Mouse (Mus musculus): ENCODE data around the gene Cpeb3.
"Not testable (repeated sequence)": the region's sequence is repeated elsewhere in the genome, so short reads cannot be mapped to it uniquely, and the experiment has no call there.

Gene Cpeb3

DNA sequence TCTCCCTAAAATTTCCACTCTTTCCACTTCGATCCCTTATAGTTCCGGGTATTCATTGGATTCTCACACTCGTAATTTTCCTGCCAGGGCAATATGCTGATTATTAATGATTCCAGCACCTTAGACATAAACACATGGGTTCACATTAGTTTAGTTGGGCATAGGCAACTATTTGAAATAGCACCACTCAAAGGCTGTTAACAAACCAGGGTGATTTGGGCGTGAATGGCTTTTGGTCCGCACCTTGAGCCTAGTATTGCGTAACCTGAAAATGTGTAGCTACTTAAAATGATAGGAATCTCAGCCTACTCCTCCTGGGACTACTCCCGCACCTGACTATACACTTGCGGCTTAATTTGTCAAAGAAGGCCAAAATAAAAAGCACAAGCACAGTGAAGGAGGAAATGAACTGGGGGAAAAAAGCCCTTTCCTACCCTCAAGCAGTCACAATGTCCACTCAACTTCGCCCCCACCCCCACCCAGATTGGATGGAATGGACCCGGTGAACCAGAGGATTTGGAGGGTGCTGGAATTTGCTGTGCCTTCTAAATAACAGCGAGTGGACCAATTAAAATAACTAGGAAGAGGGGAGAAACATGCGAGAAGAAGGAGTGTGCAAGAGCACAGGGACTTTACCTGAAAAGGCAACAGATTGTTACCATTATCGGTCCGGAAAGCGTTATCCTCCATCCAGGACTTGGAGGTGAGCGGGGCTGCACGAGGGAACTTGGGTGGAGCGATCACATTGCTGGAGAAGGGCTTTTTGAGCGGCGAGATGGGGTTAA, 34.9 kb downstream of the Cpeb3 start:
- in situ Hi-C loops (cut with MboI; ENCODE audit: low pct_unique_long_range_greater_than_20kb in 1 of 2, low sequenced_read_pairs in 2 of 2, unreplicated experiment in 1 of 2) = no loop called here

DNA sequence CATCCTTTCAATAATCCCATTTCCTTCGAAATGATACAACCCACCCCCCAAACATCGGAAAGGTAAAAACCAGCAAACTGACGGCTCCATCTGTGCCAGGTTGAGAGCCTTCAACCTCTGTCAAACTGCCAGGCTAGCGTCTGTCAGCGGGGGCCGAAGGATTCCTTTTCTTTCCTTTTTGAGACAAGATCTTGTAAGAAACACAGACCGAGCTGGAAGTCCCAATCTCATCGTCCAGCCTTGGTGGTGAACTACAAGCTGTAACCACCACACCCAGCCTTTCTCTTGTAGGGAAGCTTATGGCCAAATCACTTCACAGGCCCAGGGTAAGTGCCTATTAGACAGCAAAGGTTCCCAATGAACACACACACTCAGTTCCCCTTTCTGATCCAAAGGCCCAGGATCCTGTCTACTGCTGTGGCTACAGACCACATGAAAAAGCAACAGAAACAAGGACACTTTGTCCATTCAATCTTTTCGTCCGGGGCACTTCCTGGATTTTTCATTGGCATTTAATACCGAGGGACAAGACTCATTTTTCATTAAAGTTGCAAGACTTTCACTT, 35.8 kb downstream of the Cpeb3 start:
- in situ Hi-C loops (cut with MboI; ENCODE audit: low pct_unique_long_range_greater_than_20kb in 1 of 2, low sequenced_read_pairs in 2 of 2, unreplicated experiment in 1 of 2) = no loop called here

DNA sequence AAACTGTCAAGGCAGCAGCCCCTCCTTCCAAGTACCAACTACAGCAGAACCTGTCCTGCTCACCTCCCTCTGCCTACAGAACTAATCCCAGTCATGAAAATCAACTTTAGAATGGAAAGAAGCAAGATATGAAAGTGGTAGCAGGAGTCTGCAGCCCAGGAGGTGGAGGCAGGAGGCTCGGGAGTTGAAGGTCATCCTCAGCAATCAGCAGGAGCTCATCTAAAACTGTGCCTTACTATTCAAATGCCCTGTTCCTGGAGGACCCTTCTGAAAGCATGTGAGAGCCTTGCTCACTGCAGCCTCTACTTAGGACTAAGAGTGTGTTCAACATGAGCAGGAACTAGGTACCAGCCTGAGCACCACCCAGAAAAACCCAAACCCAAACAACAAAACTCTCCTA, 36.3 kb downstream of the Cpeb3 start:
- in situ Hi-C loops (cut with MboI; ENCODE audit: low pct_unique_long_range_greater_than_20kb in 1 of 2, low sequenced_read_pairs in 2 of 2, unreplicated experiment in 1 of 2) = no loop called here

DNA sequence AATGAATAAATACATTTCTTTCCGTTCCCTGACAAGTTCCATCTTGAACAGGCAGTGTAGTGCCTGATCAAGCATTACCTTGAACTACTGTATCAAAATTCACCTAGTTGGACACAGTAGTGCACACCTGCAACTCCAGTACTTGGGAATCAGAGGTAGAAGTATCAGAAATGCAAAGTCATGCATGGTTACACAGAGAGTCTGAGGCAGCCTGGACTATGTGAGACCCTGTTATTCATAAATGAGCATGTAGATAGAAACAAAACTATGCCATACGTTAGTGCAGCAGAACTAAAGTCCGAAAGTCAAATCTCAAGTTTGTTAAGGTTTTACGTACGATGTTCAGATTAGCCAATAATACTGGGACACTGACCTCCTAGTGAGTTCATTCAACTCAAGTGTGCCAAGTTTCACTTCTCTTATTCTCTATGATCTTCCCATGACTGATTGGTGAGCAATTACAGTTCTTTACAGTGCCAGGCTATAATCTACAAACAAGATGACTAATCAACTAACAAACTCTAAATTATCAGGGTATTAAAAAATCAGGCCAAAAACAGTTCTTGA, 51.5 kb downstream of the Cpeb3 start:
- in situ Hi-C loops (cut with MboI; ENCODE audit: low pct_unique_long_range_greater_than_20kb in 1 of 2, low sequenced_read_pairs in 2 of 2, unreplicated experiment in 1 of 2) = no loop called here

DNA sequence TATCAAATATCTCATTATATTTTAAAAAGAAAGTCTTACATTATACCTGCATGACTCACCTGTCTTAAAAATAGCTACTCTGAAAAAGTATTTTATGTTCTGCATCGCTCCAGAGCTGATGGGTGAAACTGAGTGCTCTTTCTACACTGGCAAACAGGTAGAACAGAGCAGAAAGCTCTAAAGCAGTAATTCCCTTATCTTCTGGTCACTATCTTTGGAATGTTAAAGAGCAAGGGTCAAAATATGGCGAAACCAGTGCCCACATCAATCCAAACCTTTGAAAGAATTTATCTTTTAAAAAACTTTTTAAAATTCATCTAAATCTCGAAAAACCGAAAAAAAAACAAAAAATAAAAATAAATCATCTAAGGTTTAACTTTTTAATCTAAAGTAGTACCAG, 52.4 kb downstream of the Cpeb3 start:
- in situ Hi-C loops (cut with MboI; ENCODE audit: low pct_unique_long_range_greater_than_20kb in 1 of 2, low sequenced_read_pairs in 2 of 2, unreplicated experiment in 1 of 2) = no loop called here

DNA sequence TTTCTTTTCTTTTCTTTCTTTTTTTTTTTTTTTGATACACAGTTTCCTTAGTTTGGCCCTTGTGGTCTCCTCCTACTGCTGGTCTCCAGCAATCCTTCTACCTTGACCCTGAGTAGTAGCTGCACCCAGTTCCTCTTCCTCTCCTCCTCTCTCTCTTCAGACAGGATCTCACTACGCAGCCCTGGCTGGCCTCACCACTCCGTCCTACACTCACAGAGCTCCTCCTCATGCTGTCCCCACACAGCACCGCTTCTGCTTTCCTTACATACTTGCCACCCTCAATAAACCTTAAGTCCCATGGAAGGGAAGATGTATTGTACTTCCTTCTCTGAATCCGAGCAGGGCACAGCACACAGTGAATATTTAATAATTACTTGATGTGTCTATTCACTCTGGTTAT, 61.3 kb downstream of the Cpeb3 start:
- in situ Hi-C loops (cut with MboI; ENCODE audit: low pct_unique_long_range_greater_than_20kb in 1 of 2, low sequenced_read_pairs in 2 of 2, unreplicated experiment in 1 of 2) = no loop called here

DNA sequence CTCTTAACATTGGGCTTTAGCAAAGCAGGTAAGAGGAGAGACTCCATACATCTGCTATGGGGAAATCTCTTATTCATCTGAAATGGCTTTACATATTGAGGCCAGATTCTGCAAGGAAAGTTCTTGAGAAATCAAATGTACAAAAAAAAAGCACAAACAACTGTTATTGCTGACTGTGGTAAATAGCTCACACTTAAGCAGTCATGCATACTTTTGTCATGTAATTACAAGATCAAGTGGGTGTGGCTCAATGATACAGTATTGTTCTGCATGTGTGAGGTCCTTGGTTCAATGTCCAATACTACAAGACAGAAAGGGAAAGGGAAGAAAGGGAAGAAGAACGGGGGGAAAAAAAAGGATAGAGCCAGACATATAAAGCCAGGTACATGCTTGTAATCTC, 62.6 kb downstream of the Cpeb3 start:
- in situ Hi-C loops (cut with MboI; ENCODE audit: low pct_unique_long_range_greater_than_20kb in 1 of 2, low sequenced_read_pairs in 2 of 2, unreplicated experiment in 1 of 2) = no loop called here

DNA sequence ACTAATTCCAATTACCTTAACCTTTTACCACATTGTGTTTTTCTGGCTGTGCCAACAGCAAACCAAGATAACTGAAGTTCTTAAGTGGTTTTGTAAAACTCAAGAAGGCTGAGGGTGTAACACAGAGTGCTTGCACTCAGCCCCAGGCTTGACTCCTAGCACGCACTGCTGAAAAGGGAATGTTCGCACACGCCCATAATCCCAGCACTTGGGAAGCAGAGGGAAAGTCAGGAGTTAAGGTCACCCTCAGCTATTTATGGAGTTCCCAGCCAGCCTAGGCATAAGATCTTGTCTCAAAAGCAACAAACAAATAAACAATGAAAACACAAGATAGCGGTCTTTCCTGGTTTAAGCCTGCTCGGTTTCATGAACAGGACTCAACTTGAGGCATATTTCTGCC, 63.0 kb downstream of the Cpeb3 start:
- in situ Hi-C loops (cut with MboI; ENCODE audit: low pct_unique_long_range_greater_than_20kb in 1 of 2, low sequenced_read_pairs in 2 of 2, unreplicated experiment in 1 of 2) = no loop called here

DNA sequence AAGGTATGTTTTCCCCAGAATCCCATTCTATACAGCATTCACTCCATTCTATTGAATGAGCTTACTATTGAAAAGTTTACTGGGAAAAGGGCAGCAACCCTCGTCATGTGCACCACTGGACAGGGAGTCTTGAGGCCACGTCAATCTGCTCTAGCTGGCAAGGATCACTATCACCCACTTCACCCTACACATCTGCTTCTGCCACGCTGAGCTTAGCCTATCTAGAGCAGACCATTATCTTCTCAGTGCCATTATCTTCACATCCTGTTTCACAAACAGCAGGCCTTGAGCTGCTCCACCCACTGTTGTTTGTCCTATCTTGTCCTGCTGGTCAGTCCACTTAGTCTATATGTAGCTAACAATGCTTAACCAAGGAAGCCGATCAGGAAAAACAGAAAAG, 66.8 kb downstream of the Cpeb3 start:
- in situ Hi-C loops (cut with MboI; ENCODE audit: low pct_unique_long_range_greater_than_20kb in 1 of 2, low sequenced_read_pairs in 2 of 2, unreplicated experiment in 1 of 2) = no loop called here

DNA sequence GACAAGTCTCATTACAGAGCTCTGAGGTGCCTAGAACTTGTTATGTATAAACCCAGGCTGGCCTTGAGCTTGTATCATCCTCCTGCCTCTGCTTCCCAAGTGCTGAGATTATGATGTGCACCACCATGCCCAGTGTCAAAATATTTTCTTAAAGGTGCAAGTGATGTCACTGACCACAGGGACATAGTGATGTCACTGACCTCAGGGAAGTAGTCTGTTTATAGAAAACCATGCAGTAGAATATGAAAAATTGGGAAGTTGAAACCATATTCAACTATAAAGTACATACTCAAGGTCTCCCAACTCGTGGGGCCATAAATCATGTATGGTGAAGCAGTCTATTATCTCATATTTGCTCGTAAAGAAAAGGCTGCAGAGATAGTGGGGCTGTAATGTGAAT, 71.3 kb downstream of the Cpeb3 start:
- in situ Hi-C loops (cut with MboI; ENCODE audit: low pct_unique_long_range_greater_than_20kb in 1 of 2, low sequenced_read_pairs in 2 of 2, unreplicated experiment in 1 of 2) = no loop called here

DNA sequence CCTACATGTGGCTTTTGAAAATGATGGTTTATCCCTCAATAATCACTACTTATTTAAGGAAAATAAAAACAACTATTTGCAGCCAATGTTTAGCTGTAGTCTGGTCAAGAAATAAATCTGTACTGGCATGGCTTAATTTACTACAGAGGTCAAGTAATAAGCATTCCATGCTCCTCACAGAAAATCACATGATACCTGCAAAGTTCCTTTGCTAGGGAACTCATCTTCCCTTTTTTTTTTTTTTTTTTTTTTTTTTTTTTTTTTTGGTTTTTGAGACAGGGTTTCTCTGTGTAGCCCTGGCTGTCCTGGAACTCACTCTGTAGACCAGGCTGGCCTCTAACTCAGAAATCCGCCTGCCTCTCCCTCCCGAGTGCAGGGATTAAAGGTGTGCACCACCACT, 72.9 kb downstream of the Cpeb3 start:
- in situ Hi-C loops (cut with MboI; ENCODE audit: low pct_unique_long_range_greater_than_20kb in 1 of 2, low sequenced_read_pairs in 2 of 2, unreplicated experiment in 1 of 2) = not testable (repeated sequence)

DNA sequence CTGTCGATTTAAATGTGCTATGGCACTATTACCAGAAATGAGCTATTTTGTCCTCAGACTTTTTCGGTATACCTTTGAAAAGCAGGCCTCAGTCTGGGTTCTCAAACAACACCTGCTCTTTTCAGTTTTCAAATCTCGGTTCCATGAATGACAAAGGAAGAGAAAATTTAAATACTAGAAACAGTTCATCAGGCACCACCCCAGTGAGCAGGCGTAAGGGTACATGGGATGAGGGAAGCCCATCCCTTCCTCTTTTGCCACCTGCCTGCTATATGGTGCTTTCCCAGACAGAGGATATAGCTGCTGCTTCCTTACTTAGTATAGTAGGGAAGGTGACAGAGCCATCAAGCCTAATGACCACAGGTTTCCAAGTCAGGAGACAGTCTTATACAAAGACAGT, 74.7 kb downstream of the Cpeb3 start:
- in situ Hi-C loops (cut with MboI; ENCODE audit: low pct_unique_long_range_greater_than_20kb in 1 of 2, low sequenced_read_pairs in 2 of 2, unreplicated experiment in 1 of 2) = no loop called here

DNA sequence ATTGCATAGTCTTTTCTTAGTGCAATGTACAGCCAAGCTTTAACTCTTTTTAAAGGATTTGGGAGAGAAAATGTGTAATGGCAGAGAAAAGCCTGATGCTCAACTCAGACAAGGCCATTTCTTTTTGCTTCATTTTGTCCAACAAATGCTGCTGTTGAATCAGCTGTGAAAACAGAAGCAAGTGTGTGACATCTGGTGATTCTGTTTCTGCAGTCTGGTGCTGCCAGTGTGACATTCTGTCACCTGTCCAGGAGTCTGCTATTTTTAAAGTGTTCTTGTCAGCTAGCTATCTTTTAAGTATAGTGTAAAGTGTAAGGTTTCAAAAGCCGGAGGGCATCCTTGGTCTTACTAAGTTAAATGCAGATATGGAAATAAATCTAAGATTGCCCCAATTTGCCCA, 76.7 kb downstream of the Cpeb3 start:
- in situ Hi-C loops (cut with MboI; ENCODE audit: low pct_unique_long_range_greater_than_20kb in 1 of 2, low sequenced_read_pairs in 2 of 2, unreplicated experiment in 1 of 2) = no loop called here

DNA sequence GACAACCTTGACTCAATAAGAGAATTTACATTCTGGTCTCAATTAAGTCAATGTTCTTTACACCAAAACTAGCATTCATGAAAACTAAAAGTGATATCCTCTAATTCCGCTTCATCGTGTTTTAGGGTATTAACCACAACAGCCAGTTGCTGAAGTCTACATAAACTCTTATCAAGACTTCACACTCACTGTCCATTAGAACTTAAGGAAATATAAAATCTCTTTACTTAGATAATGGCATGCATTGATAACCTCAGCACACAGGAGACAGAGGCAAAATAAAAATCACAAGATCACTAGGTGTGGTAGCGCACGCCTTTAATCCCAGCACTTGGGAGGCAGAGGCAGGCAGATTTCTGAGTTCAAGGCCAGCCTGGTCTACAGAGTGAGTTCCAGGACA, 79.9 kb downstream of the Cpeb3 start:
- in situ Hi-C loops (cut with MboI; ENCODE audit: low pct_unique_long_range_greater_than_20kb in 1 of 2, low sequenced_read_pairs in 2 of 2, unreplicated experiment in 1 of 2) = no loop called here

DNA sequence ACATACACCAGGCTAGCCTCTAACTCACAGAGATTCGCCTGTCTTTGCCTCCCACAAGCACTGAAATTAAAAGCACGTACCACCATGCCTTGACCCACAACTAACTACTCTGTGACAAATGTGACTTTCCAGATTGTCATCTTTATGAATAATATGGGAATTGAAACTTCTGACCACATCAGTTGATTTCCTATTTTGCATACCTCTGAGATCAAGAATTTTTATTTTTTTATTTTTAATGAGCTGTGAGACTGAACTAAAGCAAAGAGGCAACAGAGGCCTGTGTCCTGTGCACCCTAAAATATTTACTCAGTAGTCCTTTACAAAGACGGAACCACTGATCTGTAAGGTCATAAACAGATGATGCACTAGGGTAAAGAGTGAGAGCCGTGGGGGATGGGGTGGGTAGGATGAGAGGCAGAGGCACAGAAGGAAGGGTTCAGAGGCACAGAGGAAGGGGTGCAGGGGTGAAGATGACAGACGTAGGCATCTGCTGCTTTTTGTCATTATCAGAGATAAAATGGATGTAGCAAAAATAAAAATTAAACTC, 81.3 kb downstream of the Cpeb3 start:
- in situ Hi-C loops (cut with MboI; ENCODE audit: low pct_unique_long_range_greater_than_20kb in 1 of 2, low sequenced_read_pairs in 2 of 2, unreplicated experiment in 1 of 2) = no loop called here

DNA sequence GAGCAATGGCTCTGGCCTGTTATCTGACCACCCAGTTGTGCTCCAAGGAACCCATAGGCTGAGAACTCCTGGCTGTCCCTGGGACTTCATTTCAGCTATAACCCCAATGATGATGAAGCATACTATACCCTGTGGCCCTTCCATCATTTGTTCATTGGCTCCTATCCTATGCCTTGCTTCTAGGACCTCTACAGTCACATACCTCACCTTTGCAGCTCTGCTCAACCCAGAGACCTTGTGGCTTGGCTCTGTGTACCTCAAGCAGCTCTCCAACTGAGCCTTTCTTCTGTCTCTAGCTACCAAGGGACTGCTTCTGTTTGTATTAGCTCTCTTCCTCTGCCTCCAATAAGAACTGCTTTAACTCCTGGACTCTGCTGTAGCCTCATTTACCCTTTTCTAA, 83.4 kb downstream of the Cpeb3 start:
- in situ Hi-C loops (cut with MboI; ENCODE audit: low pct_unique_long_range_greater_than_20kb in 1 of 2, low sequenced_read_pairs in 2 of 2, unreplicated experiment in 1 of 2) = no loop called here

DNA sequence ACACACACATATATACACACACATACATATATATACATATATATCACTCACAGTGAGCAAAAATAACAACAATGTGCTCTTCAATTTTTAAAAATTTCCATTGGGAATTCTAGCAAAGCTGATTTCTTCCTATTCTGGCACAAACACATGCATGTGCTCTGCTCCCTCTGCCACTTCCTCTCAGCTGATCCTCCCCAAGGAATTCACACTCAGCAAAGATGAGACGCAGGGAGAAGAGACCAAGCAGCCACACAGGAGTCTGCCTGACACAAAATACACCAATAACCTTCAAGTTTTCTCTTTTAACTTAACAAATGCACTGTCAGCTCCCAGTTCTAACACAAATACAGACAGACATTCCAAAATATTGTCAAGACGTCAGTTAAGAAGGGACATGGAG, 89.1 kb downstream of the Cpeb3 start:
- in situ Hi-C loops (cut with MboI; ENCODE audit: low pct_unique_long_range_greater_than_20kb in 1 of 2, low sequenced_read_pairs in 2 of 2, unreplicated experiment in 1 of 2) = no loop called here

DNA sequence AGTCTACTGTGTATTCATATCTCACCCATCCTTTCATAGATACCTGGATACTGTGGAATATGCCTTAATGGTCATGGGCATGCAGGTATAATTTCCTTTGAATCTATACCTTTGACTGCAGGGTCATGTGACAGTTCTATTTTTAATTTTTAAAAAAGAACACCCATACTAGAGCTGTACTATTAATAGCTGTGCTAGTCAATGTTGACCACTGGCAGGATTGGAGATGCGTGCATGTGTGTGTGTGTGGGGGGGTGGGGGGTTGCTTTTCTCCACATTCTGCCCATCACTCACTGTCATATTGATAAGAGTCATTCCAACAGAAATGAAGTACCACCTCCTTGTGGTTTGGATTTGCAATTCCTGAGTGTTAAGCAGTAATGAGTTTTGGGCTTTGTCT, 92.6 kb downstream of the Cpeb3 start:
- in situ Hi-C loops (cut with MboI; ENCODE audit: low pct_unique_long_range_greater_than_20kb in 1 of 2, low sequenced_read_pairs in 2 of 2, unreplicated experiment in 1 of 2) = no loop called here

DNA sequence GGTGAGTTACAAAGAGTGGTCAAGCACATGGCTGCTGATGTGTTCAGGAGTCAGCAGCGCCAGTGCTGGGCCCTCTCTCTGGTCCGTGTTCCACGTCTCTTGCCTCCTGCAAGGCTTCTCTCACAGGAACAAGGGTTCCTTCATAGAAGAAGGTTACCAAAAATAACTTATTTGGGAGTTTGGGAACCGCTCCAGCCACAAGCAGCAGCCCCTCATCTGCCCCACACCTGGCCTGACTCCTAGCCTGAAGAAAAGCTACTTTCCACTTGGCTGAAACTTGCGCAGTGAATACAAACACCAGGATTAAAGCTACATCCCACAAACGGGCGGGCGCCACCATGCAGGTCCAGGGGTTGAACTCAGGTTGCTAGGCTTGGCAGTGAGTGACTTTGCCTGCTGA, 93.0 kb downstream of the Cpeb3 start:
- in situ Hi-C loops (cut with MboI; ENCODE audit: low pct_unique_long_range_greater_than_20kb in 1 of 2, low sequenced_read_pairs in 2 of 2, unreplicated experiment in 1 of 2) = no loop called here

DNA sequence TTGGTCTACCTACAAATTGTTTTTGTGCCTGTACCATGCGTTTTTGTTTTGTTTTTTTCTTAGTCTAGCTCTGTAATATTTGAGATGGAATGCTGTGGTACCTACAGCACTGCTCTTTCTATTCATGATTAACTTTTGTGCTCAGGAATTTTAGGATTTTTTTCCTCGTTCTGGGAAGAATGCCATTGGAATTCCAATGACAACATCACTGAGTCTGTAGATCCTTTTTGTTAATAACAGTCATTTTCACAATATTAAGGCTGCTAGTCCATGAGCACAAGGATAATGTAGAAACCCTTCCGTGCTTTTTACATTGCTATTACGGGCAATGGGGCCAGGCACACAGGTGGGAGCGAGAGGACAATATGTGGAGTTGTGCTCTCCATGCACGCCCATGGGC, 96.6 kb downstream of the Cpeb3 start:
- in situ Hi-C loops (cut with MboI; ENCODE audit: low pct_unique_long_range_greater_than_20kb in 1 of 2, low sequenced_read_pairs in 2 of 2, unreplicated experiment in 1 of 2) = no loop called here
